16 mouse cellular contexts compared by ENCODE assay signal in genomic region chr4:104869581-104869980, GRCm38 (mm10). TPM values are rescaled to one million over a fixed set of nuclear protein-coding genes. Genes with fewer than 3 reads are reported as not detected.
"Had no signal": no experiment of that assay in that cellular context is flagged by ENCODE, and none has a peak within 500 bp of the region (broad histone marks: within the 10 kb centered on the region; RNA-seq: fewer than 3 reads in every experiment).

No protein-coding gene starts in this region.

- H3K4me3 ChIP-seq: intestine, embryonic 15.5 days; left cerebral cortex, adult 2 months; limb, embryonic 12.5 days; lung, embryonic 15.5 days; midbrain, embryonic 12.5 days; neural tube, embryonic 13.5 days had no signal

- DNase-seq: liver; lung, postnatal 14 days; right cerebral cortex, adult 18-20 months; right cerebral cortex, postnatal 25 days; thymus, postnatal 36 days had no signal

- H3K27ac ChIP-seq: intestine, embryonic 15.5 days; left cerebral cortex, adult 2 months; limb, embryonic 12.5 days; lung, embryonic 15.5 days; midbrain, embryonic 12.5 days; neural tube, embryonic 13.5 days had no signal

- H3K9me3 ChIP-seq: intestine, embryonic 15.5 days; limb, embryonic 12.5 days; lung, embryonic 15.5 days; midbrain, embryonic 12.5 days; neural tube, embryonic 13.5 days had no signal

- H3K9ac ChIP-seq: intestine, embryonic 15.5 days; limb, embryonic 12.5 days; lung, embryonic 15.5 days; midbrain, embryonic 12.5 days; neural tube, embryonic 13.5 days had no signal

- H3K36me3 ChIP-seq: intestine, embryonic 15.5 days; limb, embryonic 12.5 days; lung, embryonic 15.5 days; midbrain, embryonic 12.5 days; neural tube, embryonic 13.5 days had no signal

- ATAC-seq: intestine, embryonic 15.5 days; midbrain, embryonic 16.5 days had no signal

- H3K4me2 ChIP-seq: intestine, embryonic 15.5 days; limb, embryonic 12.5 days; lung, embryonic 15.5 days; midbrain, embryonic 12.5 days; neural tube, embryonic 13.5 days had no signal

- H3K27me3 ChIP-seq: intestine, embryonic 15.5 days; limb, embryonic 12.5 days; lung, embryonic 15.5 days; midbrain, embryonic 12.5 days; neural tube, embryonic 13.5 days had no signal

- H3K4me1 ChIP-seq: intestine, embryonic 15.5 days; lung, embryonic 15.5 days; midbrain, embryonic 12.5 days; neural tube, embryonic 13.5 days had no signal

RNA-seq across cellular contexts. Expression of gene C8a, which starts 6.6 kb away (rescaled TPM):
- polyA plus RNA-seq: limb, embryonic 12.5 days; lung, embryonic 15.5 days; midbrain, embryonic 12.5 days; midbrain, embryonic 16.5 days; neural tube, embryonic 13.5 days; thymus, postnatal 0 days had no signal

RNA-seq across cellular contexts. Expression of gene Gm17662, which starts 12.5 kb away (rescaled TPM):
- polyA plus RNA-seq: intestine, embryonic 15.5 days; limb, embryonic 12.5 days; liver, embryonic 16.5 days; lung, embryonic 15.5 days; midbrain, embryonic 12.5 days; midbrain, embryonic 16.5 days; neural tube, embryonic 13.5 days; small intestine, adult 2 months; stomach, embryonic 16.5 days; thymus, postnatal 0 days had no signal
